Mouse (Mus musculus) MEL (cell line): ENCODE data around the gene Man1c1. TPM values are rescaled to one million over a fixed set of nuclear protein-coding genes. Genes with fewer than 3 reads are reported as not detected.

Source experiments
- DNase-seq: peaks from one replicate; pipeline ENCODE4 v3.0.0; 2011; ENCODE audit warnings: low read depth, low spot score
- H3K27ac ChIP-seq: 2 replicates; pipeline ENCODE4 v1.5.1; 2012; ENCODE audit warnings: low read depth, mild to moderate bottlenecking, control low read depth, low read length, moderate library complexity; ENCODE audit not compliant: control insufficient read depth
- H3K27me3 ChIP-seq, 2 experiments: fragments of 150-350 bp in 1 of 2; sonication (generic) in 1 of 2; 2 replicates each; pipeline ENCODE4 v1.6.1; 2012; ENCODE audit warnings: low read length in 2 of 2, mild to moderate bottlenecking in 2 of 2, improper control_type of control experiment in 1 of 2, moderate library complexity in 1 of 2; ENCODE audit not compliant: insufficient read depth in 2 of 2, control insufficient read depth in 1 of 2
- H3K36me3 ChIP-seq, 2 experiments: 2 replicates each; pipeline ENCODE4 v1.6.1; 2012 to 2014; ENCODE audit warnings: low read length in 2 of 2, improper control_type of control experiment in 1 of 2, inconsistent platforms in 1 of 2, mild to moderate bottlenecking in 1 of 2; ENCODE audit not compliant: insufficient read depth in 2 of 2, control insufficient read depth in 1 of 2
- H3K4me1 ChIP-seq, 2 experiments: fragments of 150-350 bp in 1 of 2; sonication (generic) in 1 of 2; 2 replicates each; pipeline ENCODE4 v1.6.1; 2012; ENCODE audit warnings: low read length in 2 of 2, improper control_type of control experiment in 1 of 2, mild to moderate bottlenecking in 1 of 2; ENCODE audit not compliant: insufficient read depth in 2 of 2, control insufficient read depth in 1 of 2
- H3K4me3 ChIP-seq, 2 experiments: fragments of 150-350 bp in 1 of 2; sonication (generic) in 1 of 2; 2 replicates each; pipeline ENCODE4 v1.5.1; 2012; ENCODE audit warnings: low read depth in 2 of 2, low read length in 2 of 2, mild to moderate bottlenecking in 2 of 2, moderate library complexity in 2 of 2, control low read depth in 1 of 2, improper control_type of control experiment in 1 of 2; ENCODE audit not compliant: control insufficient read depth in 1 of 2, insufficient read depth in 1 of 2
- H3K79me2 ChIP-seq: 2 replicates; pipeline ENCODE4 v1.6.1; 2012; ENCODE audit warnings: mild to moderate bottlenecking, low read length, moderate library complexity; ENCODE audit not compliant: control insufficient read depth, poor library complexity, insufficient read depth
- H3K9ac ChIP-seq: 2 replicates; pipeline ENCODE4 v1.6.1; 2012; ENCODE audit warnings: low read depth, mild to moderate bottlenecking, control low read depth, low read length, moderate library complexity; ENCODE audit not compliant: control insufficient read depth, poor library complexity, severe bottlenecking
- H3K9me3 ChIP-seq: fragments of 150-350 bp; sonication (generic); replicated peaks from 2 replicates; pipeline ENCODE4 v1.6.1; 2012; ENCODE audit warnings: mild to moderate bottlenecking, low read length, improper control_type of control experiment, moderate library complexity; ENCODE audit not compliant: insufficient read depth
- CHD1 ChIP-seq: IDR thresholded peaks from 2 replicates; pipeline ENCODE4 v1.6.1; 2012; ENCODE audit warnings: low read depth, mild to moderate bottlenecking, inconsistent platforms, low read length, improper control_type of control experiment
- CHD2 ChIP-seq: IDR thresholded peaks from 2 replicates; pipeline ENCODE4 v1.6.1; 2011; ENCODE audit warnings: low read length, improper control_type of control experiment
- CTCF ChIP-seq, 3 experiments: IDR thresholded peaks in 2 of 3; conservative IDR thresholded peaks in 1 of 3; 2 replicates each; pipeline ENCODE4 v1.5.1; 2011 to 2012; ENCODE audit warnings: low read length in 3 of 3, low read depth in 2 of 3, mild to moderate bottlenecking in 2 of 3, improper control_type of control experiment in 1 of 3, inconsistent platforms in 1 of 3, mixed read lengths in 1 of 3, moderate library complexity in 1 of 3; ENCODE audit not compliant: control insufficient read depth in 1 of 3, insufficient read depth in 1 of 3, poor library complexity in 1 of 3, severe bottlenecking in 1 of 3
- E2F4 ChIP-seq: IDR thresholded peaks from 2 replicates; pipeline ENCODE4 v1.6.1; 2011; ENCODE audit warnings: low read depth, low read length, improper control_type of control experiment, borderline replicate concordance
- ELF1 ChIP-seq: IDR thresholded peaks from 2 replicates; pipeline ENCODE4 v1.6.1; 2014; ENCODE audit warnings: low read depth, mild to moderate bottlenecking, inconsistent platforms, low read length, improper control_type of control experiment, moderate library complexity
- ETS1 ChIP-seq: IDR thresholded peaks from 2 replicates; pipeline ENCODE4 v1.6.1; 2012; ENCODE audit warnings: low read depth, mild to moderate bottlenecking, inconsistent platforms, low read length, improper control_type of control experiment, moderate library complexity
- GATA1 ChIP-seq: IDR thresholded peaks from 2 replicates; pipeline ENCODE4 v1.6.1; 2011; ENCODE audit warnings: low read depth, low read length, improper control_type of control experiment
- HCFC1 ChIP-seq: IDR thresholded peaks from 2 replicates; pipeline ENCODE4 v1.6.1; 2012; ENCODE audit warnings: low read depth, mild to moderate bottlenecking, inconsistent platforms, low read length, improper control_type of control experiment, moderate library complexity
- JUND ChIP-seq: IDR thresholded peaks from 2 replicates; pipeline ENCODE4 v1.6.1; 2011; ENCODE audit warnings: low read depth, mild to moderate bottlenecking, improper control_type of control experiment, low read length
- KAT2A ChIP-seq: conservative IDR thresholded peaks from 2 replicates; pipeline ENCODE4 v1.6.1; 2012; ENCODE audit warnings: low read depth, low read length, improper control_type of control experiment, inconsistent platforms
- MAZ ChIP-seq: IDR thresholded peaks from 2 replicates; pipeline ENCODE4 v1.6.1; 2012; ENCODE audit warnings: low read depth, mild to moderate bottlenecking, inconsistent platforms, low read length, improper control_type of control experiment
- MYB ChIP-seq: IDR thresholded peaks from 2 replicates; pipeline ENCODE4 v1.6.1; 2011; ENCODE audit warnings: mild to moderate bottlenecking, low read depth, low read length, improper control_type of control experiment
- NELFE ChIP-seq: IDR thresholded peaks from 2 replicates; pipeline ENCODE4 v1.6.1; 2011; ENCODE audit warnings: low read depth, low read length, improper control_type of control experiment
- POLR2A ChIP-seq, 2 experiments: IDR thresholded peaks; 2 replicates each; pipeline ENCODE4 v1.6.1; 2011 to 2012; ENCODE audit warnings: low read length in 2 of 2, mild to moderate bottlenecking in 2 of 2, control low read depth in 1 of 2, improper control_type of control experiment in 1 of 2, low read depth in 1 of 2, moderate library complexity in 1 of 2; ENCODE audit not compliant: control insufficient read depth in 1 of 2, insufficient read depth in 1 of 2, poor library complexity in 1 of 2
- POLR2AphosphoS2 ChIP-seq: IDR thresholded peaks from 2 replicates; pipeline ENCODE4 v1.6.1; 2011; ENCODE audit warnings: low read length, improper control_type of control experiment
- POLR2AphosphoS5 ChIP-seq: IDR thresholded peaks from 2 replicates; pipeline ENCODE4 v1.6.1; 2012; ENCODE audit warnings: low read depth, borderline replicate concordance, mild to moderate bottlenecking, inconsistent platforms, low read length, moderate library complexity, mixed read lengths
- RAD21 ChIP-seq: IDR thresholded peaks from 2 replicates; pipeline ENCODE4 v1.6.1; 2011; ENCODE audit warnings: mild to moderate bottlenecking, low read depth, low read length, improper control_type of control experiment
- RCOR1 ChIP-seq: IDR thresholded peaks from 2 replicates; pipeline ENCODE4 v1.6.1; 2012; ENCODE audit warnings: low read depth, mild to moderate bottlenecking, inconsistent platforms, low read length, improper control_type of control experiment
- SMC3 ChIP-seq: IDR thresholded peaks from 2 replicates; pipeline ENCODE4 v1.6.1; 2011; ENCODE audit warnings: low read depth, low read length, improper control_type of control experiment
- TAL1 ChIP-seq: IDR thresholded peaks from 2 replicates; pipeline ENCODE4 v1.6.1; 2012; ENCODE audit warnings: mild to moderate bottlenecking, inconsistent platforms, low read length, moderate library complexity, mixed read lengths
- TBP ChIP-seq: IDR thresholded peaks from 2 replicates; pipeline ENCODE4 v1.8.0; 2011; ENCODE audit warnings: low read depth, low read length, improper control_type of control experiment
- USF2 ChIP-seq, 2 experiments: IDR thresholded peaks; 2 replicates each; pipeline ENCODE4 v1.6.1; 2011 to 2012; ENCODE audit warnings: improper control_type of control experiment in 2 of 2, low read length in 2 of 2, borderline replicate concordance in 1 of 2, inconsistent platforms in 1 of 2, low read depth in 1 of 2, mild to moderate bottlenecking in 1 of 2; ENCODE audit not compliant: insufficient read depth in 1 of 2
- ZC3H11A ChIP-seq: IDR thresholded peaks from 2 replicates; pipeline ENCODE4 v1.6.1; 2012; ENCODE audit warnings: low read depth, mild to moderate bottlenecking, inconsistent platforms, low read length, improper control_type of control experiment
- ZKSCAN1 ChIP-seq: IDR thresholded peaks from 2 replicates; pipeline ENCODE4 v1.6.1; 2012; ENCODE audit warnings: low read depth, mild to moderate bottlenecking, inconsistent platforms, low read length, improper control_type of control experiment, moderate library complexity
- ZNF384 ChIP-seq: IDR thresholded peaks from 2 replicates; pipeline ENCODE4 v1.6.1; 2012; ENCODE audit warnings: low read depth, mild to moderate bottlenecking, inconsistent platforms, low read length, improper control_type of control experiment
- polyA plus RNA-seq, 2 experiments: library from polyadenylated mRNA; stranded (reverse) in 1 of 2; unstranded in 1 of 2; fragments of >175 nt in 1 of 2; fragments of >200 nt in 1 of 2; gene quantifications; 2 replicates each; pipeline versions ENCODE4 v1.2.1 to v1.2.4; 2012; ENCODE audit warnings: low replicate concordance in 2 of 2, low read depth in 1 of 2; ENCODE audit not compliant: insufficient read length in 2 of 2, insufficient read depth in 1 of 2, missing spikeins in 1 of 2
- total RNA-seq: library from RNA; depleted of rRNA; stranded (reverse); fragments of 300-350 nt; gene quantifications from 2 replicates; pipeline ENCODE4 v1.2.3, GENCODE M21; 2012

The Man1c1 gene
- total and polyA plus RNA-seq, 3 experiments: 1.9 to 5.2 TPM; not detected in 1

DNA sequence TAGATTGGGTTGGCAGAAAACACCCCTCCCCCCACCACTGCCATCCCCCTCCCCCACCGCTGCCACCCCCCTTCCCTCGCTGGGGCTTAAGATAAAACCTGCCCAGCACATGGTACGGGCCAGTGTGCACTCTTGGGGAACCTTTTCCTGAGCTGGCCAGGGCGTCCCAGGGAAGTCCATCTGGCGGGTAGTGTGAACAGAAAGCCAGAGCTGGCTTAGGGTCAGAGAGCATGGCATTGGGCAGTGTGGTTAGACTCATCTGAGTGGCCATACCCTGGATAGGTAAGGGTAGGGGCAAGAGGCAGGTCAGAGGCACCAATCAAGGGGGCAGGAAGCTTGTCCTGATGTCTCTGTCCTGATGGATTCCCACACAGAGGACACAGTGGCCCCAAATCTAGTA is 124.5 kb downstream of the Man1c1 start:
- H3K9ac ChIP-seq: no peak overlapping the region
- H3K4me1 ChIP-seq: peaks cover 0 to 11% of the 10 kb centered on the region in 2 experiments; a peak in 2 of 4 replicates
- no peak overlapping the region; a peak in 1 of 4 replicates for H3K4me3 ChIP-seq
- no peak for DNase-seq
- TF ChIP-seq NELFE (0 out of 2 replicates have a peak, but pooled peaks have one; percentile 32), CHD1 (no peak), POLR2A (IDR thresholded peaks at IDR 0.05; ENCODE audit: control insufficient read depth in 1 of 2, insufficient read depth in 1 of 2, low read depth in 1 of 2, low read length in 2 of 2, poor library complexity in 1 of 2) (peak in 1 of 2 experiments; percentile 40; a peak in 1 of 4 replicates), RAD21 (no peak), RCOR1 (no peak), ELF1 (no peak)
- H3K79me2 ChIP-seq: no peaks in the 10 kb centered on the region
- no peaks in the 10 kb centered on the region for H3K9me3 ChIP-seq
- H3K27ac ChIP-seq: no peak overlapping the region
- H3K27me3 ChIP-seq: no peaks in the 10 kb centered on the region
- no peaks in the 10 kb centered on the region; a peak in 1 of 4 replicates for H3K36me3 ChIP-seq

DNA sequence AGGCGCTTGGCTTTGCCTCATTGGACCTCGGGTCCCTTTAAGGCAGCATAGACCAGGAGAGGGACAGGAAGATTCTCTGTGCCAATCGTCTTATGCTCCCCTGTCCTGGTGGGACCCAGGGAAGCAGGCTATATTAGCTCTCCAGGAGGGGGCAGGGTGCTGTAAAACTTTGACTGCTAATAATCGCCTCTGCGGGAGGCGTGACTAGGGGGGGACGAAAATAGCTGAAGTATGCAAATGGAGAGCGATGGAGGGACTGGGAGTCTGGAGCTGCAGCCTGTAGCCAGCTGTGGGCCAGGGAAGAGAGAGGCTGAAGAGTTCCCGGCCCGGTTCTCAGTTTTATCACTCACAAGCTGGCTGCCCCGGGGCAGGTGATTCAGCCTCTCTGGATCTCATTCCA is 124.9 kb downstream of the Man1c1 start:
- Histone ChIP-seq H3K36me3 (no peaks in the 10 kb centered on the region; a peak in 1 of 4 replicates), H3K9me3 (no peaks in the 10 kb centered on the region), H3K4me1 (peaks cover 0 to 11% of the 10 kb centered on the region in 2 experiments; a peak in 2 of 4 replicates), H3K27me3 (no peaks in the 10 kb centered on the region), H3K79me2 (no peaks in the 10 kb centered on the region), H3K4me3 (peak overlapping the region; percentile 25 to 48), H3K9ac (peak overlapping the region; percentile 54), H3K27ac (no peak overlapping the region)
- DNase-seq: peak; percentile 53
- TF ChIP-seq POLR2AphosphoS2: no peak
- TF ChIP-seq ZNF384: no peak
- no peak for TF ChIP-seq CHD2
- no peak for TF ChIP-seq TAL1
- no peak for TF ChIP-seq POLR2AphosphoS5
- no peak for TF ChIP-seq KAT2A
- TF ChIP-seq CTCF (IDR thresholded peaks at IDR 0.05 in 2 of 3, conservative IDR thresholded peaks at IDR 0.05 in 1 of 3; ENCODE audit: control insufficient read depth in 1 of 3, insufficient read depth in 1 of 3, low read depth in 2 of 3, low read length in 3 of 3, poor library complexity in 1 of 3, severe bottlenecking in 1 of 3): peak in 1 of 3 experiments; percentile 20; a peak in 1 of 6 replicates
- TF ChIP-seq POLR2A (IDR thresholded peaks at IDR 0.05; ENCODE audit: control insufficient read depth in 1 of 2, insufficient read depth in 1 of 2, low read depth in 1 of 2, low read length in 2 of 2, poor library complexity in 1 of 2): no peak
- no peak for TF ChIP-seq TBP
- TF ChIP-seq JUND: no peak
- 0 out of 2 replicates have a peak, but pooled peaks have one; percentile 12 for TF ChIP-seq ETS1
- TF ChIP-seq RCOR1: no peak
- no peak for TF ChIP-seq HCFC1
- TF ChIP-seq E2F4: no peak
- TF ChIP-seq SMC3: peak; percentile 25; the same call in 1 of the 2 replicates
- TF ChIP-seq GATA1: no peak
- TF ChIP-seq USF2 (IDR thresholded peaks at IDR 0.05; ENCODE audit: borderline replicate concordance in 1 of 2, insufficient read depth in 1 of 2, low read depth in 1 of 2, low read length in 2 of 2): no peak
- no peak for TF ChIP-seq MYB
- 0 out of 2 replicates have a peak, but pooled peaks have one; percentile 5 for TF ChIP-seq ZC3H11A
- TF ChIP-seq MAZ: no peak
- TF ChIP-seq ZKSCAN1: no peak
